Mouse (Mus musculus) myocyte (in vitro differentiated cells): ENCODE measurements around the gene Khdc1b. TPM values are rescaled to one million over a fixed set of nuclear protein-coding genes. Genes with fewer than 3 reads are reported as not detected.
"Not testable (repeated sequence)": the region's sequence is repeated elsewhere in the genome, so short reads cannot be mapped to it uniquely, and the experiment has no call there.

ENCODE experiments used
- H3K27me3 ChIP-seq: one replicate; pipeline ENCODE4 v1.6.1; 2011; ENCODE audit not compliant: control insufficient read depth, insufficient read depth, insufficient read length
- H3K36me3 ChIP-seq: one replicate; pipeline ENCODE4 v1.6.1; 2011; ENCODE audit not compliant: control insufficient read depth, insufficient read depth
- H3K4me2 ChIP-seq: one replicate; pipeline ENCODE4 v1.6.1; 2011; ENCODE audit warnings: low read depth, control low read depth
- H3K4me3 ChIP-seq: one replicate; pipeline ENCODE4 v1.5.1; 2011; ENCODE audit warnings: mild to moderate bottlenecking, control low read depth, moderate library complexity
- H3K79me2 ChIP-seq: one replicate; pipeline ENCODE4 v1.6.1; 2011; ENCODE audit not compliant: control insufficient read depth, insufficient read depth
- H3ac ChIP-seq: one replicate; pipeline ENCODE4 v1.6.1; 2011; ENCODE audit not compliant: control insufficient read depth, insufficient read length
- CEBPB ChIP-seq: IDR thresholded peaks from 2 replicates; pipeline ENCODE4 v1.6.1; 2011; ENCODE audit warnings: mild to moderate bottlenecking, moderate library complexity; ENCODE audit not compliant: poor library complexity, insufficient read depth, severe bottlenecking
- E2F4 ChIP-seq: IDR thresholded peaks from one replicate; pipeline ENCODE4 v1.6.1; 2011; ENCODE audit warnings: mild to moderate bottlenecking, control low read depth, moderate library complexity; ENCODE audit not compliant: insufficient read depth
- MAX ChIP-seq: IDR thresholded peaks from one replicate; pipeline ENCODE4 v1.6.1; 2011; ENCODE audit warnings: low read depth, mild to moderate bottlenecking, control low read depth
- MYOD1 ChIP-seq, 3 experiments: IDR thresholded peaks; one replicate each; pipeline ENCODE4 v1.6.1; 2011; ENCODE audit warnings: control low read depth in 2 of 3, low read depth in 2 of 3, mild to moderate bottlenecking in 2 of 3, moderate library complexity in 1 of 3; ENCODE audit not compliant: insufficient read length in 2 of 3, control insufficient read depth in 1 of 3
- MYOG ChIP-seq, 3 experiments: IDR thresholded peaks; one replicate each; pipeline ENCODE4 v1.6.1; 2011; ENCODE audit warnings: control low read depth in 2 of 3, low read depth in 2 of 3, mild to moderate bottlenecking in 2 of 3; ENCODE audit not compliant: insufficient read length in 2 of 3, control insufficient read depth in 1 of 3, insufficient read depth in 1 of 3
- POLR2A ChIP-seq: IDR thresholded peaks from one replicate; pipeline ENCODE4 v1.6.1; 2011; ENCODE audit warnings: low read depth, mild to moderate bottlenecking, control low read depth, moderate library complexity; ENCODE audit not compliant: insufficient read length
- POLR2AphosphoS2 ChIP-seq: IDR thresholded peaks from one replicate; pipeline ENCODE4 v1.6.1; 2011; ENCODE audit warnings: low read depth, control low read depth; ENCODE audit not compliant: insufficient read length
- REST ChIP-seq: IDR thresholded peaks from one replicate; pipeline ENCODE4 v1.6.1; 2011; ENCODE audit warnings: mild to moderate bottlenecking, control low read depth, moderate library complexity; ENCODE audit not compliant: insufficient read depth, insufficient read length
- SRF ChIP-seq: IDR thresholded peaks from one replicate; pipeline ENCODE4 v1.6.1; 2011; ENCODE audit warnings: low read depth; ENCODE audit not compliant: control insufficient read depth, insufficient read length
- TCF12 ChIP-seq: IDR thresholded peaks from one replicate; pipeline ENCODE4 v1.6.1; 2011; ENCODE audit warnings: mild to moderate bottlenecking, control low read depth; ENCODE audit not compliant: poor library complexity, insufficient read depth, severe bottlenecking
- TCF3 ChIP-seq: IDR thresholded peaks from one replicate; pipeline ENCODE4 v1.6.1; 2011; ENCODE audit warnings: low read depth, control low read depth; ENCODE audit not compliant: insufficient read length
- USF1 ChIP-seq: IDR thresholded peaks from one replicate; pipeline ENCODE4 v1.6.1; 2011; ENCODE audit warnings: low read depth, mild to moderate bottlenecking, control low read depth, moderate library complexity
- polyA plus RNA-seq: library from polyadenylated mRNA; unstranded; fragments of >200 nt; fragmentation: generic; extraction: Trizol; gene quantifications from one replicate; pipeline ENCODE4 v1.2.1, GENCODE M21; 2012; ENCODE audit warnings: missing spikeins

Gene Khdc1b
- polyA plus RNA-seq, result not detected

DNA sequence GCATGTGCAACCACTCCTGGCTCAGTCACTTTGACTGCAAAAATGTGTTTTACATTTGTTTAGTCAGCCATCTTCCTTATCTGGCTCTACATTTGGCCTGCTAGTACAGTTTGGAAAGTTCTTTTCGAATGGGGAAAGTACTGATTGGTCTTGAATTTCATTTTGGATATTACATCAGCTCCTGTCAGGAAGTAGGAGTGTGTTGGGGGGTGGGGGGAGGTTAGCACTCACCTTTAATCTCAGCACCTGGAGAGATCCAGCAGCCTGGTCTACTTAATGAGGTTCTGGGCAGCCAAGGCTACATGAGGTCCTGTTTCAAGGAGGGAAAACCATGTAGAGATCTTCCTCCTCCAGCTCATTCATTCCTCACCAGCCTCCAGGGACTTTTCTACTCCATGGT is at the start of gene Khdc1b:
Khdc1b (plus strand) TSS at position 301 of the 400 bp plus-strand sequence.
- H3K4me3 ChIP-seq, result no peak within 1 kb of the TSS
- no peak within 1 kb of the TSS for H3K4me2 ChIP-seq
- H3K79me2 ChIP-seq, result no peaks in the 10 kb centered on the region
- no peaks in the 10 kb centered on the region for H3K36me3 ChIP-seq
- TF ChIP-seq MAX, result no peak
- no peak for TF ChIP-seq SRF
- no peak for TF ChIP-seq POLR2A
- no peak for TF ChIP-seq E2F4
- no peak within 1 kb of the TSS for H3ac ChIP-seq
- no peaks in the 10 kb centered on the region for H3K27me3 ChIP-seq

DNA sequence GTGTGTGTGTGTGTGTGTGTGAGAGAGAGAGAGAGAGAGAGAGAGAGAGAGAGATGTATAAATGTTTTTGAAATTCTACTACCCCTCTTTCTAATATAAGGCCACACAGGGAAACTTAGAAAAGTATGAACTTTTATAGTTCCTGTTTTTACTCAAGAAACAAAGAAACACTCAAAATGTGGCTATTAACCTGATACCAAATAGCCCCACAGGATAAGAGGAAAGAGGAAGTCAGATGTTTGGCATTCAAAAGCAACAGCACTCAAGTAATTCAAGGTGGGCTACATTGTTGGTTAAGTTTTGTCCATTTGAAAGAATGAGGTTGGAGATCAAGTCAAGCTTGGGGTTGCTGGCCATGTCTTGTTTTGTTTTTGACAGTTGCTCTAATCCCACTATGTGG is 47.5 kb upstream of the Khdc1b start:
- no peak overlapping the region for H3K4me2 ChIP-seq
- H3ac ChIP-seq, result no peak overlapping the region
- H3K36me3 ChIP-seq, result no peaks in the 10 kb centered on the region
- H3K4me3 ChIP-seq, result no peak overlapping the region
- TF ChIP-seq MYOD1 (IDR thresholded peaks at IDR 0.05; ENCODE audit: control insufficient read depth in 1 of 3, insufficient read length in 2 of 3, low read depth in 2 of 3) (no peak), POLR2A (no peak), MYOG (IDR thresholded peaks at IDR 0.05; ENCODE audit: control insufficient read depth in 1 of 3, insufficient read depth in 1 of 3, insufficient read length in 2 of 3, low read depth in 2 of 3) (no peak), POLR2AphosphoS2 (no peak), TCF12 (no peak), USF1 (no peak), REST (no peak), TCF3 (no peak), SRF (no peak), CEBPB (no peak)
- H3K27me3 ChIP-seq, result no peaks in the 10 kb centered on the region
- H3K79me2 ChIP-seq, result no peaks in the 10 kb centered on the region

DNA sequence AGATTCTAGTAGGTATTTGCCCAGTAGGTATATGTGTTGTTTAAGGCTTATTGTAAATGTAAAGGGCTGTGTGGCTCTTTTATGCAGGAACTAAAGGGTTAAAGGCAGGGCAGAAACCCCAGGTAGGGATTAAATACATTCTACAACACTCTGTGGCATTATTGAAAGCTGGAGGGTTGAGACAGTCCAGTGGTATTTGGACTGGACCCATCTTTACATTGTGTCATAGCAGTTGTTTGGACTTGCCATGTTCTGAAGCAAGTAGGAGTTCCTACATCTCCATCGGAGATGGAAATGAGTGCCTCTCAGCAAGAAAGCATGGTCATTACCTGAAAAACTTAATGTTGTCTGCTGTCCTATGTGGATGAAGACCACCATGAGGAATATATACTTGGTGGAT is 42.6 kb upstream of the Khdc1b start:
- TF ChIP-seq TCF12, result no peak
- no peak for TF ChIP-seq REST
- no peak overlapping the region for H3K4me2 ChIP-seq
- no peaks in the 10 kb centered on the region for H3K27me3 ChIP-seq
- no peaks in the 10 kb centered on the region for H3K36me3 ChIP-seq
- H3K79me2 ChIP-seq, result no peaks in the 10 kb centered on the region
- no peak overlapping the region for H3ac ChIP-seq
- no peak overlapping the region for H3K4me3 ChIP-seq

GRCm38 (mm10) chr1:21344253-21344652 is 39.1 kb upstream of the Khdc1b start:
- Histone ChIP-seq H3K79me2 (no peaks in the 10 kb centered on the region), H3K4me3 (no peak overlapping the region), H3ac (no peak overlapping the region), H3K36me3 (no peaks in the 10 kb centered on the region), H3K4me2 (no peak overlapping the region), H3K27me3 (no peaks in the 10 kb centered on the region)
- TF ChIP-seq MYOD1 (IDR thresholded peaks at IDR 0.05; ENCODE audit: control insufficient read depth in 1 of 3, insufficient read length in 2 of 3, low read depth in 2 of 3), result no peak
- TF ChIP-seq USF1, result no peak
- TF ChIP-seq MYOG (IDR thresholded peaks at IDR 0.05; ENCODE audit: control insufficient read depth in 1 of 3, insufficient read depth in 1 of 3, insufficient read length in 2 of 3, low read depth in 2 of 3), result no peak
- no peak for TF ChIP-seq TCF3
- no peak for TF ChIP-seq POLR2A
- no peak for TF ChIP-seq MAX
- no peak for TF ChIP-seq E2F4
- no peak for TF ChIP-seq SRF
- TF ChIP-seq TCF12, result no peak
- TF ChIP-seq POLR2AphosphoS2, result no peak

DNA sequence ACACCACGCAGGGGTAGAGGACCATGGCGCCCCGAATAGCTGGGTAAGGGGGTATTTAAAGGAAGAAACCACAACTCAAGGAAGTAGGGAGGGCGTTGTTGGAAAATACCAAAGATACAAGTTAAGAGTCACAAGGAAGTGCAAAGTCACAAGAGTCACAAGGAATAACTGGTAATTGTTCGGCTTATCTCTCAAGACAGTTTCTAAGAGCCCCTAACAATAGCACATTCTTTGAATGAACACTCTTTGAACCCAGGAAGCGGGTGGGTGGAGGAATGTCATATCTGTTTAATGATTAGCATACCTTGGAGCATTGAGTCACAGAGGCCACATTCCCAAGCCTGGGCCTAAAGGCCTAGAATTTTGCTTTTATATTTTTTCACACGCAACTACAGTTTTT is 38.6 kb upstream of the Khdc1b start:
- not testable (repeated sequence) for H3ac ChIP-seq, H3K36me3 ChIP-seq, H3K4me3 ChIP-seq, H3K27me3 ChIP-seq, H3K79me2 ChIP-seq, H3K4me2 ChIP-seq

DNA sequence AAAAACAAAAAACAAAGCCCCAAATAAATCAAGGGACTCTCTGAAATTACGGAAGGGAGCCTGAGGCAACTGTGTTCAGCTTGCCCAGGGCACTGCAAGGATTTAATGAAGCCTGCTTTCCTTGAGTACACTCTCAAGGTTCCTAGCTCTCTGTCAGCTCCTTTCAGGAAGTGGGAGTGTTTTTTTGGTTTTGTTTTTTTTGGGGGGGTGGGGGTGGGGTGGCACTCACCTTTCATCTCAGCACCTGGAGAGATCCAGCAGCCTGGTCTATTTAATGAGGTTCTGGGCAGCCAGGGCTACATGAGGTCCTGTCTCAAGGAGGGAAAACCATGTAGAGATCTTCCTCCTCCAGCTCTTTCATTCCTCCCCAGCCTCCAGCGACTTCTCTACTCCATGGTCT is 34.0 kb upstream of the Khdc1b start, which contains the start of gene Khdc1a:
Khdc1a (plus strand) TSS at position 301 of the 400 bp plus-strand sequence.
- Histone ChIP-seq H3K4me3 (no peak within 1 kb of the TSS), H3K79me2 (no peaks in the 10 kb centered on the region), H3K4me2 (no peak within 1 kb of the TSS), H3ac (no peak within 1 kb of the TSS), H3K36me3 (no peaks in the 10 kb centered on the region), H3K27me3 (no peaks in the 10 kb centered on the region)
- TF ChIP-seq MYOD1 (IDR thresholded peaks at IDR 0.05; ENCODE audit: control insufficient read depth in 1 of 3, insufficient read length in 2 of 3, low read depth in 2 of 3), result no peak
- no peak for TF ChIP-seq SRF
- TF ChIP-seq USF1, result no peak
- no peak for TF ChIP-seq E2F4
- no peak for TF ChIP-seq CEBPB
- no peak for TF ChIP-seq POLR2AphosphoS2
- TF ChIP-seq REST, result no peak
- TF ChIP-seq MYOG (IDR thresholded peaks at IDR 0.05; ENCODE audit: control insufficient read depth in 1 of 3, insufficient read depth in 1 of 3, insufficient read length in 2 of 3, low read depth in 2 of 3), result no peak
- TF ChIP-seq MAX, result no peak
- no peak for TF ChIP-seq TCF12
- no peak for TF ChIP-seq POLR2A
- TF ChIP-seq TCF3, result no peak

DNA sequence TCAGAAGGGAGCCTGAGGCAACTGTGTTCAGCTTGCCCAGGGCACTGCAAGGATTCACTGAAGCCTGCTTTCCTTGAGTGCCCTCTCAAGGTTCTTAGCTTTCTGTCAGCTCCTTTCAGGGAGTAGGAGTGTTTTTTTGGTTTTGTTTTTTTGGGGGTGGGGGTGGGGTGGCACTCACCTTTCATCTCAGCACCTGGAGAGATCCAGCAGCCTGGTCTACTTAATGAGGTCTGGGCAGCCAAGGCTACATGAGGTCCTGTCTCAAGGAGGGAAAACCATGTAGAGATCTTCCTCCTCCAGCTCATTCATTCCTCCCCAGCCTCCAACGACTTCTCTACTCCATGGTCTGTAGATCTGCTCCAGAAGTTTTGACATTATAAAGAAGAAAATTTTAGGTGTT is 15.3 kb upstream of the Khdc1b start, which contains the start of gene Khdc1c:
Khdc1c (plus strand) TSS at position 301 of the 400 bp plus-strand sequence.
- H3K27me3 ChIP-seq, H3K4me3 ChIP-seq, H3K36me3 ChIP-seq, H3ac ChIP-seq, H3K4me2 ChIP-seq, H3K79me2 ChIP-seq: not testable (repeated sequence)
